Mouse (Mus musculus) layer of hippocampus, postnatal 10 days (tissue): ENCODE results near the gene Adck2. TPM values are rescaled to one million over a fixed set of nuclear protein-coding genes. Genes with fewer than 3 reads are reported as not detected.
A peak's percentile ranks its signal among the peaks of the same experiment; 100 is the strongest.

Source experiments
- DNase-seq, 2 experiments: peaks; one replicate each; pipeline ENCODE4 v3.0.0; 2021; ENCODE audit warnings: low spot score in 2 of 2
- long read RNA-seq: library from polyadenylated mRNA; stranded (forward); transcript quantifications from one replicate; pipeline ENCODE4 v2.0.0, GENCODE M21; 2023
- total RNA-seq, 2 experiments: library from RNA; stranded (reverse); gene quantifications; 2 replicates each; pipeline ENCODE4 v1.2.3; 2021

The Adck2 gene
- total RNA-seq: 10 to 100 TPM; 26.4 to 28.1 TPM
- long read RNA-seq, transcript Adck2-204 (8 exons, 3,542 nt): major isoform, 24 of 28 reads
- long read RNA-seq, partial matches to known transcripts: 1 of 28 reads
- long read RNA-seq, other reads (novel, unspliced or antisense): 3 of 28 reads

- peak; percentile 65 to 80 for DNase-seq
These were observed at the start of gene Adck2 for GRCm38 (mm10) chr6:39573791-39574554. Adck2 (plus strand) TSS chr6:39573873.

DNA sequence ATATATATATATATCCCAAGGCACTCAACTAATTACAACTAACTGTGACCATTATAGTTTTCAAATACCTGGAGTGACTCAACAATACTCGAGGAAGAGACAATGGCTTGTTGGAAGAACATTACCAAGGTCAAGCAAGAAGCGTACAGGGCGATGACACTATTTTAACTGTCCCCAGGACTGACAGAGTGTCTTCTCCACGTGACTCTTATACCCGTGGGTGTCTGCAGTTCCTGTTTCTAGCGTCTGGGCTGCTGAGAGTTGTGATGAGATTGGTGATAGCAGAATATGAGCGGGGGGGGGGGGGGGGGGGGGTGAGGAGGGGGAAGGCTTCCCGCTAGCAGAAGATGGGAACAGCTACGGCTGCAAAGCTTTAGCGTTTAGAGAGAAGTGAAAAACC lies 46.9 kb upstream of the Adck2 start:
- DNase-seq: no peak

- peak in 1 of 2 experiments; percentile 37 for DNase-seq
These were observed 46.3 kb upstream of the Adck2 start for GRCm38 (mm10) chr6:39527337-39527784.

- peak in 1 of 2 experiments; percentile 38 for DNase-seq
These were observed 45.9 kb upstream of the Adck2 start for GRCm38 (mm10) chr6:39527811-39528210.

- peak; percentile 86 to 88 for DNase-seq
These were observed 44.8 kb upstream of the Adck2 start for GRCm38 (mm10) chr6:39528671-39529535.

GRCm38 (mm10) chr6:39534944-39535343 lies 38.7 kb upstream of the Adck2 start:
- no peak for DNase-seq

DNA sequence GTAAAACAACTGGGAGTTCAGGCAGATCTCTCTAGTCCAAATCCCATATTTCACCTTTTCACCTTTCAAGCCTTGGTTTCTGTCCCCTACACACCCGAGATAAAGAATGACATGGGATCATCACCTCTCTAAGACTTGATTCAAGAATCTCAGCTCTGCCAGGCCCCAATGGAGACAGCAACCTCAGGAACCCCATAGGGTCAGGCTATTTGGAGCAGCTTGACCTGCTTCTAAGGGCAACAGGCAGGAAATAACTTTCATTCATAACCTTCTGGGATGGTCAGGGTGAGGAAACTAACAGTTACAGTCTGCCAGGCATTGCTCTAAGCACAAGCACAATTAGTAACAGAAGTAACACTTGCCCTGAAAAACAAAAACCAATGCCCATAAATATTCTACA lies 37.1 kb upstream of the Adck2 start:
- no peak for DNase-seq

DNA sequence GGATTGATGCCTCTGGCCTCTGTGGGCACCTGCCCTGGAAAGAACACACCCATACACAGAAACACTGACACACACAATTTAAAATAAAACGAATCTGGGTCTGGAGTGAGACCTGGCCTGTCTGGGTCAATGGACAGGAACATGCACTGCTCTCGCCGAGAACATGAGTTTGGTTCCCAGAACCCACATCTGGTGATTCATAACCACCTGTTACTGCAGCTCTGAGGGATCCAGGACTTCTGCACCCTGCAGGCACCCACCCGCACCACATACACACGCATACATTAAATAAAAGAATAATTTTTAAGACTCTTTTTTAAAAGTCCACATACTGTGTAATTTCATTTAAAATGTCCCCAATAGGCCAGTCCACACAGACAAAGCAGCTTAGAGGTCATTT lies 36.4 kb upstream of the Adck2 start:
- DNase-seq: no peak

DNA sequence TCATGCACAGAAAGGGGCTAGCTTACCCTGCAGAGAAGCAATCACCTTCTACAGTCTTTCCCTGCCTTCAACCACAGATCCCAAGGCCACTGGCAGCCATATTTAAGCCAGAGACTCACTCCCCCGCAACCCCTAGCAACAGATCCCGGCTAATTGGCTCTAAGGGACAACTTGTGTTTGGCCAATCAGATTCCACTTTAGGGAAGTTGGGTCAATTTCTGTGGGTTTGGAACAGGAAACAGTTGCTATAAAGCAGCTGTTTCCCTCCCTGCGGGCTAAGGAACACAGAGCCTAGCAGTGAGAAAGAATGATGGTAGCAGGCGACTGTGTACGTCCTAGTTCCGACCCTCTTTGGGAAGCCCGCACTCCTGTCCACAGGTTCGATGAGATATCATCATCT lies 35.4 kb upstream of the Adck2 start:
- no peak for DNase-seq

DNA sequence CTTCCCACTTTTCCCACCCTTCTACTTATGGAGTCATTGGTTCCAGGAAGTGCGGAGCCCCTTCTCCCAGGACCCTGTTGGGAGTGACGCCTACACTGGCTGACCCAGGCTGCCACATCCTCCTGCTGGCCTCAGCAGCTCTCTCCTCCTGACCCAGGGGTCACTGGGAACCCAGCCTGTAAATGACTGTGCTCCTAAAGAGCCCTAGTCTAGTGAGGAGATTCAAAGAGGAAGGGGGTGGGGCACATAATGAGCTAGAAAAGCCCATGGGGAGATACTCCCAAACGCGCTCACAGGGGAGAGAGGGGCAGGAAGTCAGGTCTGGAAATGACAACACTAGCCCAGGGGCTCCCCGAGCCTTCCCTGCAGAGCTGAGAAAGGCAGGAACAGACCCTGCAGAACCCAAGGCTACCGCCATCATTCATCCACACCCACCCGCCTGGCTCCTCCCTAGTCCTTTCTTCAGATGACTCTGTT lies 34.0 kb upstream of the Adck2 start:
- DNase-seq: no peak

GRCm38 (mm10) chr6:39540563-39540962 lies 33.1 kb upstream of the Adck2 start:
- no peak for DNase-seq

GRCm38 (mm10) chr6:39542631-39543597 lies 30.8 kb upstream of the Adck2 start:
- peak; percentile 65 to 68 for DNase-seq

GRCm38 (mm10) chr6:39543769-39544420 lies 29.8 kb upstream of the Adck2 start:
- no peak for DNase-seq

DNA sequence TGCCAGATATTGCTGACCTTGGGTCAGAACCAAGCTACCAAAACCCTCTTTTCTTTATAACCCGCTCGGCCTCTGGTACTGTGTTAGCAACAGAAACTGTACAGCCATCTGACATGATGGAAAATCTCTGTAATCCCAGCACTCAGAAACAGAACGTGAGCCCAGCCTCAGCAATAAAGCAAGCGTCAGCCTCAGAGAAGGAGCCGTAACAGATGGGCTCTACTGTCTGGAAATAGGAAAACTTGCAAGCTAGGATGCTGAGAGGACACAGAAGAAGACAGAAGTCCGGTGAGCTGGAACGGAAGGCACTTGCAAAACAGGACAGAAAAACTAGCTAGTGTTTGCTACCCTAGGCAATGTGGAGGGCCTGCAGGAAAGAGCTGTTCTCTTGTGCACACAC lies 28.2 kb upstream of the Adck2 start:
- no peak for DNase-seq

DNA sequence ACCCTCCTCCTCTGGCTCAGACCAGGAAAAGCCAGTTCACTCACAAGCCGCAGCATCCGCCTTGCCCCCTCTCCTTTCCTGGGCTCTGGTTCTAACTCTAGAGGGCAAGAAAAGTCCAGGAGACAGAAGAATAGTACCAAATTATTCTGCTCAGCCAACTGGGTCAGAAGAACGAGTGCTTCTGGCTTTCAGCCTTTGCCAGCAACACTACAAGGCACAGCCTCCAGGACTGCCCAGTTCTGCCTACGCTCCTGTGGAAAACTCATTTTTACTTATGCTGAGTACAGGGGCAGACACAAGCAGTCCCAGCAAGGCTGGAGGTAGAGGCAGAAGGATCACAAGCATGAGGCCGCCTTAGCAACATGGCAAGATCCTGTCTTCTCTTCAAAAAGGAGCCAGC lies 25.6 kb upstream of the Adck2 start:
- DNase-seq: no peak

- no peak for DNase-seq
These were observed 21.6 kb upstream of the Adck2 start for GRCm38 (mm10) chr6:39551981-39552636.

DNA sequence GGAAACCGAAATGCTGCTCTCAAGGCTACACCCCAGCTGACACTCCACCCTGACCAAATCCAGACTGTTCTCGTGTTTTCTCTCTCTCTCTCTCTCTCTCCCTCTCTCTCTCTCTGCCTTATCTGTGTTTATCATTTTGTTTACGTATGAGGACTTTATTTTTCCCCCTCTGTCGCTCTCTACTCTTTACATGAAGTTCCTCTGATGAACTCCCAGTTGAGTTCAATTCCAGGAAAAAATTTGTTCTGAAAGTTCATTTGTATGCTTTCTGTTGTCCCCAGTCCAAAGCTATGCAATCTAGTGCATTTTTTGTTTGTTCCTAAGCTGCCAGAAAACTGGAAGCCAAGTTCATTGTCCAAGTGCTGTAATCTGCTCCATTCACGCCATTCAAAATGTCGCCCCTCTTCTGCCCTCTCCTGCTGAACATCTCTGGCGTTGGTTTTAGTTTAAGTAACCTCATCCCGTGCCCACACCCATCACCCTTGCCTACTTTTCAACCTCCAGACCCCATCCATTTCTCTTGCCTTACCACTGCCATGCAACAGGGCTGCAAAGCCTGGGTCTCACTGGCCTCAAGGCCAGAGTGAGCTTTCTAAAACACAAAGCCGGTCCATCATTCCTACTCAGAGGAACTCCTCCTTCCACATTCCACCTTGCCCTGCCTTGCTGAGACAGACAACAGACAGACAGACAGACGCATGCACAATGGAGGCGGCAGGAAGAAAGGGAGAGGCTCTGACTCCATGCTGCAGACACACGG lies 18.6 kb upstream of the Adck2 start:
- DNase-seq: no peak

DNA sequence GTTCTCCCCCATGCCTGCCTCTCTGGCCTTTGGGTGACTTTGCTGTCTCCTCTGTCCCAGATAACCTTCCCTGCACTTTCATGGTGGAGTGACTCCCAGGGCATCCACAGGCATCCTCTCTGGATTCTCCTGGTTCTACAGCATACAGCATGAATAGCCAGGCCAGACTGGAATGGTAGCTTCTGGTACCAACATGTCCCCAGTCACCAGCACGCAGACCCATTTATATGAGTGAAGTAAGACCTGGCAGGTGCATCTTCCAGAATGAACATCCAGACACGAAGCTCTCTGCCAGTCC lies 18.1 kb upstream of the Adck2 start:
- no peak for DNase-seq
